Comparison of ENCODE assay signal across 15 mouse cellular contexts in genomic region chr5:115517501-115517900, GRCm38 (mm10). TPM values are rescaled to one million over a fixed set of nuclear protein-coding genes. Genes with fewer than 3 reads are reported as not detected.
DNase-seq lines count a peak whose midpoint lies in the region; ATAC-seq and TF ChIP-seq lines count a peak whose summit lies in the region.
"Had no signal": no experiment of that assay in that cellular context is flagged by ENCODE, and none has a peak within 500 bp of the region (broad histone marks: within the 10 kb centered on the region; RNA-seq: fewer than 3 reads in every experiment).

No protein-coding gene starts in this region.

- no peak for TF ChIP-seq POLR2A in testis, adult 2 months (IDR thresholded peaks at IDR 0.05; ENCODE audit: control insufficient read depth, low read depth, low read length)

- no peak overlapping the region for H3K4me3 ChIP-seq in kidney, embryonic 16.5 days (ENCODE audit: low read length)
- peak overlapping the region; percentile 3; the same call in 1 of the 2 replicates for H3K4me3 ChIP-seq in testis, adult 2 months (ENCODE audit: control insufficient read depth, low read depth, low read length)
- no peak overlapping the region for H3K4me3 ChIP-seq in embryonic facial prominence, embryonic 15.5 days (replicated peaks)

- ATAC-seq in kidney, embryonic 16.5 days (ENCODE audit: low FRiP score, low TSS enrichment) = no peak
- no peak for ATAC-seq in embryonic facial prominence, embryonic 15.5 days (ENCODE audit: insufficient number of reproducible peaks, low FRiP score, low TSS enrichment, low read depth)
- ATAC-seq: forebrain, embryonic 16.5 days; midbrain, embryonic 16.5 days had no signal

- no peaks in the 10 kb centered on the region; the same call in 1 of the 2 replicates for H3K36me3 ChIP-seq in kidney, embryonic 16.5 days (ENCODE audit: insufficient read depth, low read length)
- no peaks in the 10 kb centered on the region for H3K36me3 ChIP-seq in testis, adult 2 months (ENCODE audit: control insufficient read depth, insufficient read depth, low read length)
- peaks cover 3% of the 10 kb centered on the region; the same call in 1 of the 2 replicates for H3K36me3 ChIP-seq in embryonic facial prominence, embryonic 15.5 days

- no peaks in the 10 kb centered on the region for H3K27me3 ChIP-seq in kidney, embryonic 16.5 days (ENCODE audit: insufficient read depth, low read length)
- no peaks in the 10 kb centered on the region for H3K27me3 ChIP-seq in testis, adult 2 months (ENCODE audit: control insufficient read depth, insufficient read depth, low read length)
- H3K27me3 ChIP-seq in embryonic facial prominence, embryonic 15.5 days = no peaks in the 10 kb centered on the region

- H3K4me2 ChIP-seq in kidney, embryonic 16.5 days (replicated peaks; ENCODE audit: low read depth, low read length) = no peak overlapping the region
- no peak overlapping the region for H3K4me2 ChIP-seq in embryonic facial prominence, embryonic 15.5 days (replicated peaks)
- H3K4me2 ChIP-seq: hindbrain, embryonic 14.5 days had no signal

- no peaks in the 10 kb centered on the region for H3K9me3 ChIP-seq in kidney, embryonic 16.5 days (ENCODE audit: low read length)
- no peaks in the 10 kb centered on the region for H3K9me3 ChIP-seq in embryonic facial prominence, embryonic 15.5 days (replicated peaks)
- H3K9me3 ChIP-seq: G1E had no signal

- H3K27ac ChIP-seq in kidney, embryonic 16.5 days (ENCODE audit: low read length) = peak overlapping the region; percentile 9; the same call in 1 of the 2 replicates
- H3K27ac ChIP-seq in testis, adult 2 months (ENCODE audit: control insufficient read depth, insufficient read depth, low read depth, low read length) = no peak overlapping the region
- H3K27ac ChIP-seq in embryonic facial prominence, embryonic 15.5 days (replicated peaks) = 0 out of 2 replicates have a peak overlapping the region, but pooled peaks have one; percentile 92
- H3K27ac ChIP-seq: hindbrain, embryonic 14.5 days had no signal

- 83% methylated on average over 9 of the region's 9 CpGs for WGBS in kidney, embryonic 16.5 days
- 83% methylated on average over 9 of the region's 9 CpGs for WGBS in embryonic facial prominence, embryonic 15.5 days

- no peak overlapping the region for H3K9ac ChIP-seq in kidney, embryonic 16.5 days (replicated peaks; ENCODE audit: low read length)
- H3K9ac ChIP-seq in embryonic facial prominence, embryonic 15.5 days = no peak overlapping the region
- H3K9ac ChIP-seq: hindbrain, embryonic 14.5 days had no signal

- no peak for DNase-seq in kidney, adult 9 months
- no peak for DNase-seq in testis, postnatal 10 days (ENCODE audit: low spot score)
- no peak for DNase-seq in retina, embryonic 14.5 days (ENCODE audit: low spot score)
- no peak for DNase-seq in adrenal gland, adult 2 months
- DNase-seq: lung, adult 18-20 months; right cerebral cortex, postnatal 25 days had no signal

- TF ChIP-seq CTCF in testis, adult 2 months (IDR thresholded peaks at IDR 0.05; ENCODE audit: control insufficient read depth, insufficient read depth, insufficient replicate concordance, low read depth, low read length) = no peak

- peaks cover 62% of the 10 kb centered on the region for H3K4me1 ChIP-seq in kidney, embryonic 16.5 days (ENCODE audit: insufficient read depth, low read length)
- peaks cover 39% of the 10 kb centered on the region for H3K4me1 ChIP-seq in testis, adult 2 months (ENCODE audit: control insufficient read depth, insufficient read depth, low read length)
- peaks cover 61% of the 10 kb centered on the region for H3K4me1 ChIP-seq in embryonic facial prominence, embryonic 15.5 days

RNA-seq across cellular contexts. Expression of gene Pxn, which starts 11.0 kb away (rescaled TPM):
- polyA plus RNA-seq in kidney, embryonic 16.5 days (2015; fragmentation: Nextera tagmentation; extraction: Ambion mirVana) = 60.5 and 67.2 TPM in 2 replicates
- 81.6 and 82.6 TPM in 2 replicates for polyA plus RNA-seq in testis, adult 2 months (2012; rRNA removed)
- polyA plus RNA-seq in embryonic facial prominence, embryonic 15.5 days (2015; fragmentation: Nextera tagmentation; extraction: Ambion mirVana) = 51.5 and 52.8 TPM in 2 replicates
- 10 to 100 TPM; 39.4 to 47.2 TPM for total RNA-seq in adrenal gland, adult 2 months (2021)
- 66.9 and 67.5 TPM in 2 replicates for polyA plus RNA-seq in adrenal gland, adult 2 months (2012; rRNA removed)

RNA-seq across cellular contexts. Expression of gene Sirt4, which starts 33.0 kb away (rescaled TPM):
- 27.3 and 27.5 TPM in 2 replicates for polyA plus RNA-seq in kidney, embryonic 16.5 days (2015; fragmentation: Nextera tagmentation; extraction: Ambion mirVana)
- polyA plus RNA-seq in testis, adult 2 months (2012; rRNA removed) = 34.6 and 38.4 TPM in 2 replicates
- 29.2 and 32.8 TPM in 2 replicates for polyA plus RNA-seq in embryonic facial prominence, embryonic 15.5 days (2015; fragmentation: Nextera tagmentation; extraction: Ambion mirVana)
- 10 to 100 TPM; 15.1 to 28.0 TPM for total RNA-seq in adrenal gland, adult 2 months (2021)
- polyA plus RNA-seq in adrenal gland, adult 2 months (2012; rRNA removed) = 47.4 and 61.7 TPM in 2 replicates

RNA-seq across cellular contexts. Expression of gene Rplp0, which starts 41.8 kb away (rescaled TPM):
- polyA plus RNA-seq in kidney, embryonic 16.5 days (2015; fragmentation: Nextera tagmentation; extraction: Ambion mirVana) = 1,527 and 1,553 TPM in 2 replicates
- polyA plus RNA-seq in testis, adult 2 months (2012; rRNA removed) = 1,431 and 1,500 TPM in 2 replicates
- polyA plus RNA-seq in embryonic facial prominence, embryonic 15.5 days (2015; fragmentation: Nextera tagmentation; extraction: Ambion mirVana) = 1,780 and 1,815 TPM in 2 replicates
- 100 to 1,000 TPM; 758 to 884 TPM for total RNA-seq in adrenal gland, adult 2 months (2021)
- polyA plus RNA-seq in adrenal gland, adult 2 months (2012; rRNA removed) = 1,163 and 1,198 TPM in 2 replicates

RNA-seq across cellular contexts. Expression of gene Gcn1l1, which starts 47.6 kb away (rescaled TPM):
- 44.3 and 48.8 TPM in 2 replicates for polyA plus RNA-seq in kidney, embryonic 16.5 days (2015; fragmentation: Nextera tagmentation; extraction: Ambion mirVana)
- polyA plus RNA-seq in testis, adult 2 months (2012; rRNA removed) = 67.7 and 77.1 TPM in 2 replicates
- 36.2 and 36.4 TPM in 2 replicates for polyA plus RNA-seq in embryonic facial prominence, embryonic 15.5 days (2015; fragmentation: Nextera tagmentation; extraction: Ambion mirVana)
- 10 to 100 TPM; 48.6 to 51.1 TPM for total RNA-seq in adrenal gland, adult 2 months (2021)
- 41.2 and 49.4 TPM in 2 replicates for polyA plus RNA-seq in adrenal gland, adult 2 months (2012; rRNA removed)

RNA-seq across cellular contexts. Expression of gene Pla2g1b, which starts 51.4 kb away (rescaled TPM):
- 0.94 and 2.1 TPM in 2 replicates for polyA plus RNA-seq in kidney, embryonic 16.5 days (2015; fragmentation: Nextera tagmentation; extraction: Ambion mirVana)
- polyA plus RNA-seq in testis, adult 2 months (2012; rRNA removed) = 0.64 and 0.87 TPM in 2 replicates
- not detected in 2 replicates for polyA plus RNA-seq in embryonic facial prominence, embryonic 15.5 days (2015; fragmentation: Nextera tagmentation; extraction: Ambion mirVana)
- total RNA-seq in adrenal gland, adult 2 months (2021) = not detected
- polyA plus RNA-seq in adrenal gland, adult 2 months (2012; rRNA removed) = 7.6 TPM in 1 of 2 replicates, not detected in the other
- total RNA-seq: G1E; granulocyte monocyte progenitor cell, adult 5-6 weeks; neutrophil, adult 5-6 weeks had no signal
- polyA plus RNA-seq: forebrain, embryonic 16.5 days; hindbrain, embryonic 14.5 days; midbrain, embryonic 16.5 days had no signal
